Mouse (Mus musculus): ENCODE measurements around the gene Fam83c. TPM values are rescaled to one million over a fixed set of nuclear protein-coding genes. Genes with fewer than 3 reads are reported as not detected.

Fam83c gene
- 0.10 and 0.21 TPM in 2 replicates for polyA plus RNA-seq (2015; fragmentation: Nextera tagmentation; extraction: Ambion mirVana)

DNA sequence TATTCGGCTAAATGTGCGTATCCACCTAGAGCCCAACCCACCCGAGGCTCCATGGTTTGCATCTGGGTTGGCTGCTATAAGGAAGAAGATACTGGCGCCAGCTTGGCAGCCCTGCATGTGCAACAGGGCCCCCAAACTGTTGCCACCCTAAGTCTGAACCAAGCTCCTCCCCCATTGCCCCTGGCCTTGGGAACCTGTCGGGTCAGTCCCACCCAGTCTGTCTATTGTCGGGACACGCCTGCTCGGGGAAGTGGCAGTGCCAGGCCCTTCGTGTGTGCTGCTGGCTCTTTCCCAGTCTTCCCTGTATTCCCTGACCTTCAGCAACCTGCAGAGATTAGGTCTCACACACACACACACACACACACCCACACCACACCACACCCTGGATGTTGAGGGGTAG lies at the start of gene Fam83c:
Fam83c (minus strand) TSS at position 123 of the 400 bp plus-strand sequence.
- H3K36me3 ChIP-seq: no peaks in the 10 kb centered on the region
- no peak for ATAC-seq (ENCODE audit: borderline replicate concordance, extremely low read depth, low FRiP score, low TSS enrichment)
- H3K4me3 ChIP-seq: no peak within 1 kb of the TSS
- H3K4me2 ChIP-seq: no peak within 1 kb of the TSS
- H3K27ac ChIP-seq: no peak within 1 kb of the TSS
- H3K9me3 ChIP-seq: no peaks in the 10 kb centered on the region
- no peaks in the 10 kb centered on the region; the same call in 1 of the 2 replicates for H3K27me3 ChIP-seq
- no peak within 1 kb of the TSS for H3K9ac ChIP-seq
- WGBS: 54% methylated on average over 9 of the region's 9 CpGs
- no peaks in the 10 kb centered on the region for H3K4me1 ChIP-seq

DNA sequence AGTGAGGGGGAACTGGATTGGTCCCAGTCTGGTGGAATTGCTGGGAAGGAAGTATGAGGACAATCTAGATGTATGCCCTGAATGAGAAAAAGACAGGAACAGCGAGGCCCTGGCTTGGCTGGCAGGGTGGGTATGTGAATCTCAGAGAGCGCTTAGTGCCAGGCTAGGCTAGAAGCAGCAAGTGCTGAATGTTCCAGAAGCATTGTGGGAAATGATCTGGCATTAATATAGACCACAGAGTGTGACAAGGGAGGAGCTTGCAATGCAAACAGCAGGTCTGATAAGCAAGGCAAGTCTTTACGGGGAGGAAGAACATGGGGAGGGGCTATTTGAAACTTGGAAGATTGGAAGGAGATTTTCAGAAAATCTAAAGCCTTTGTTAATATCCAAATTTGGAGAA lies 47.4 kb upstream of the Fam83c start:
- H3K4me1 ChIP-seq: no peaks in the 10 kb centered on the region
- no peak overlapping the region for H3K4me3 ChIP-seq
- H3K27ac ChIP-seq: no peak overlapping the region
- H3K9me3 ChIP-seq: no peaks in the 10 kb centered on the region
- no peak overlapping the region for H3K4me2 ChIP-seq
- WGBS: 71% methylated on average over 3 of the region's 3 CpGs
- no peaks in the 10 kb centered on the region for H3K27me3 ChIP-seq
- no peak for ATAC-seq (ENCODE audit: borderline replicate concordance, extremely low read depth, low FRiP score, low TSS enrichment)
- peaks cover 26% of the 10 kb centered on the region for H3K36me3 ChIP-seq
- no peak overlapping the region for H3K9ac ChIP-seq

DNA sequence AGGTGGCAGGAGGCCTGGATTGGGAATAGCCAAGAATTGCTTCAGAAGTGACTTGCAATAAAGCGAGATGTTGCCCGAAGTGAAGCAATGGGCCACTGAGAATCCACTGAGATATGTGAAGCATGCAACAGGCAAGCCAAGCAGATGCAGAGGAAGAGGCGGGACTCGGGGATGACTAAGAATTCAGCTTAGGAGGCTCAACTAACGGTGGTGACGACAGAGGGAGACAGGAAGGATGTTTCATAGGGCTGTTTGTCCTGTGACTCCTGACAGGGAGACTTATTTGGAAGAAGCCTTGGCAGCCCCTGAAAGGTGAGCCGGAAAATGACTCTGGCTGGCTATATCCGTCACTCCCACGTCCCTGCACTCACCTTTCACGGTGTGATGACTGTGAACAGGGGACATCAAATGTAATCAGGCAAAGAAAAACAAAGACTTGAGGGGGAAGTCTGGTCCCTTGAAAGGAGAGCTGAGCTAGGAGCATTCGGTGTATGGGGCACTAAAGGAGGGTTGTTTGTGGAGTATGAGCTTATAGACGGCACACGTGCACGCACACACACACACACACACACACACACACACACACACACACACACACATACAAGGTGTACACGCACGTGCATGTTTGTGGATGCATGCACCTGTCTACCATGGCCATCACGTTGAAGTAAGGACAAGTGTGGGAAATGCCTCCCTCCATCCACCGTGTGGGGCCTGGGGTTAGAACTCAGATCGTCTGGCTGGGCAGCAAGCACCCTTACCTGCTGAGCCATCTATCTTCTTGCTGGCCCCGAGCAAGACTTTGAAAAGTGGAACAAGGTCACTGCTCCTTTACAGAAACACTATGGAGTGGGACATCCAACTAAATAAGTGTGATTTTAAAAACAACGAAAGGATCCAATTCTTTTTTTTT lies 44.6 kb upstream of the Fam83c start:
- 76% methylated on average over 21 of the region's 21 CpGs for WGBS
- Histone ChIP-seq H3K4me1 (no peaks in the 10 kb centered on the region), H3K36me3 (peaks cover 19% of the 10 kb centered on the region; the same call in 1 of the 2 replicates), H3K4me2 (no peak overlapping the region), H3K9me3 (no peaks in the 10 kb centered on the region), H3K9ac (no peak overlapping the region), H3K27me3 (no peaks in the 10 kb centered on the region), H3K4me3 (no peak overlapping the region), H3K27ac (no peak overlapping the region)
- no peak for ATAC-seq (ENCODE audit: borderline replicate concordance, extremely low read depth, low FRiP score, low TSS enrichment)

DNA sequence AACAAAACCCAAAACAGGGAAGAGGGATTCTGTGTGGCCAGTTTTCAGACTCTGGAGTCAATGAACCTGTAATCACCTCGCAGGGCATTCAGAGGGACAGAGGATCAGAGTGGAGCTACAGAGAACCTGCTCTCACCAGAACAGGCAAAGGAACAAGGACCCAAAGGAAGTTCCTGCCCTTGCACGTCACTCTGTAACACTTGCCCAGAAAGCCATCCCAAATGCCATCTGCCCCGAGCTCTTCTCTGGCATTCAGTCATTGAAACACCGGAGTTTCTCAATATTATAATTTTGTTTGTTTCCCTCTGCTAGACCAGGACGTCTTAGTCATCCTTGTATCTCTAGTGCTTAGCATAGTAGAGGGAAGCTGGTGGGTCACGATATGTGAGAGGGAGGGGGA lies 39.0 kb upstream of the Fam83c start:
- Histone ChIP-seq H3K9me3 (no peaks in the 10 kb centered on the region), H3K27ac (peak overlapping the region; percentile 57; the same call in 1 of the 2 replicates), H3K4me3 (no peak overlapping the region), H3K4me2 (peak overlapping the region; percentile 30; the same call in 1 of the 2 replicates), H3K4me1 (peaks cover 19% of the 10 kb centered on the region), H3K36me3 (peaks cover 12% of the 10 kb centered on the region; the same call in 1 of the 2 replicates), H3K9ac (no peak overlapping the region), H3K27me3 (no peaks in the 10 kb centered on the region)
- 51% methylated on average over 6 of the region's 6 CpGs for WGBS
- ATAC-seq (ENCODE audit: borderline replicate concordance, extremely low read depth, low FRiP score, low TSS enrichment): no peak

DNA sequence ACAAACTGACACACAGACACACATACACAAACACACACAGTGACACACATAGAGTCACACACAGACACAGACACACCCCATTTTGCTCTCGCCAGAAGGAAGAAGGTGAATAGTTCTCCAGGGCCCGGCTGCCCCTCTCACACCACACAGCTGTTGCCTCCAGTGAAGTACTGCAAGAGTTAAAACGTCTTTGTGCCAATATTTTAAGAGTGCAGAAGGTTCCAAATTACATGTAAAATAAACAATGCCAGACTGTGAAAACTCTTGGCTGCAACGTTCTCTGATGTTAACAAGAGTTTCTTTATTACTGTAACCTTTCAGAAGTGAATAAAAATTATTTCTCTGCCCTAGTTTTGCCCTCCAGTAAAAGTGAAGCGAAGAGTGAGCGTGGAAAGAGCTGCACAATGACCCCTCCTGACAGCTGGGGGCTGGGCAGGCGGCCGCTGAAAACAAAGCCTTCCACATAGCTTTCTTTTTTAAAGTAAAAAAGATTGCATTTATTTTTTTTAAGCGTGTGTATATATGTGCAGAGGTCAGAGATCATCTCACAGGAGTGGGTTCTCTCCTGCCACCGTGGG lies 38.4 kb upstream of the Fam83c start:
- Histone ChIP-seq H3K27me3 (no peaks in the 10 kb centered on the region), H3K27ac (peak overlapping the region; percentile 57; the same call in 1 of the 2 replicates), H3K9me3 (no peaks in the 10 kb centered on the region), H3K9ac (no peak overlapping the region), H3K4me3 (no peak overlapping the region), H3K4me2 (peak overlapping the region; percentile 30; the same call in 1 of the 2 replicates), H3K36me3 (peaks cover 12% of the 10 kb centered on the region; the same call in 1 of the 2 replicates), H3K4me1 (peaks cover 19% of the 10 kb centered on the region)
- peak; percentile 43; the same call in 1 of the 2 replicates for ATAC-seq (ENCODE audit: borderline replicate concordance, extremely low read depth, low FRiP score, low TSS enrichment)
- 19% methylated on average over 10 of the region's 10 CpGs for WGBS

DNA sequence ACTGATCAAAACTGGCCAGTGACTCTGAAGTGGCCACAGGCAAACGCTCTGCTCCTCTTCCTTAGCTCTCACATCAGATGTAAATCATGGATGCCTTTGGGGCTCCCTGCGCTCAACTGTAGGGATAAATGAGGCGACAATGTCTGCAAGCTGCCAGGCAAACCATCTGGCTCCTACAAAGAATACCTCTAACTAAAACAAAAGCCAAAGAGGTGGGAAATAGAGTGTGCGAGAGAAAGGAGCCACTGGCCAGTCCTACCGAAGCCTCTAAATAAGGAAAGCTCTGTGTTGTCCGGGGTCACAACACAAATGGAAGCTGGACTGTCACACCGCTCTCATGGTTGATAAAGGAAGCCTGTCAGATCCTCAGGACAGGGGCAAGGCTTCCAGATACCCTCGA lies 37.8 kb upstream of the Fam83c start:
- Histone ChIP-seq H3K4me1 (peaks cover 19% of the 10 kb centered on the region), H3K9ac (no peak overlapping the region), H3K4me3 (no peak overlapping the region), H3K27me3 (no peaks in the 10 kb centered on the region), H3K27ac (no peak overlapping the region), H3K4me2 (no peak overlapping the region), H3K9me3 (no peaks in the 10 kb centered on the region), H3K36me3 (peaks cover 12% of the 10 kb centered on the region; the same call in 1 of the 2 replicates)
- WGBS: 42% methylated on average over 8 of the region's 8 CpGs
- ATAC-seq (ENCODE audit: borderline replicate concordance, extremely low read depth, low FRiP score, low TSS enrichment): no peak; the same call in 1 of the 2 replicates

DNA sequence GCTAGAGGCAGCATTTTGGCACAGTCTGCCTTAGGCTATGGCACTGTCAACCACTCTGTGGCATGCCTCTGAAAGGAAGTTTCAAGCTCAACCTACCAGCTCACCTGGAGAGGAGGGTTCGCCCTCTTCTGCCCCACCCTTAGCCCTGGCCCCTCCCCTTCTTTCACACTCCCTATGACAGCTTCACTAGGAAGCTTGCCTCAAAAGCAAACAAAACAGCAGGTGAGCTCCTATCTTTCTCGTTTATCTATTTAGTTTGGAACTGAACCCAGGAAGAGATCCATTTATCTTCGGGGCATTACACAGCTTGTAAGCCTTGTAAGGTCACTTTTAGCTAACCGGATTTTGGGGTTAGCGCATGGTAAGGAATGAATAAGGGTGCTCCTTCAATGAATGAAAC lies 35.1 kb upstream of the Fam83c start:
- Histone ChIP-seq H3K4me2 (no peak overlapping the region), H3K27me3 (no peaks in the 10 kb centered on the region), H3K4me1 (peaks cover 19% of the 10 kb centered on the region), H3K9ac (no peak overlapping the region), H3K27ac (no peak overlapping the region), H3K9me3 (no peaks in the 10 kb centered on the region), H3K4me3 (no peak overlapping the region), H3K36me3 (no peaks in the 10 kb centered on the region; the same call in 1 of the 2 replicates)
- no peak for ATAC-seq (ENCODE audit: borderline replicate concordance, extremely low read depth, low FRiP score, low TSS enrichment)
- WGBS: 56% methylated on average over 5 of the region's 5 CpGs

DNA sequence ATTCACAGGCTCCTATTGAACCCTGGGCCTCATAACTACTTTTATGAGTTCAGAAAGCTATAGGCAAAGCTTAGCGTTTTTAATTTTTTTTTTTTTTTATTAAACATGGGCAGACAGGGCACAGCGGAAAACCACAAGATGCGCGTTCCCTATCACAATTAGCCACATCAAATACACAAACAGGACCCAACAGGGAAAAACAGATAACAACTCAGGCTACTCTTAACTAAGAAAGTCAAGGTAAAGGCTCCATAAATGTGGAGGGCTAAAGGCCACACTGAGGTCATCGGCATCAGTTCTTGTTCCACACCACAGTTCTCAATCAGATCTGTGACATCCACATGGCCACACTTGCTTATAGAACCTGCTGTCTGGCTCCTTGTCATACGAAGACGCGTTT lies 33.7 kb upstream of the Fam83c start:
- peaks cover 18% of the 10 kb centered on the region for H3K4me1 ChIP-seq
- H3K4me2 ChIP-seq: no peak overlapping the region
- H3K9me3 ChIP-seq: no peaks in the 10 kb centered on the region
- 95% methylated on average over 8 of the region's 8 CpGs for WGBS
- no peak overlapping the region for H3K9ac ChIP-seq
- no peak for ATAC-seq (ENCODE audit: borderline replicate concordance, extremely low read depth, low FRiP score, low TSS enrichment)
- H3K27ac ChIP-seq: no peak overlapping the region
- H3K27me3 ChIP-seq: no peaks in the 10 kb centered on the region
- H3K4me3 ChIP-seq: no peak overlapping the region
- no peaks in the 10 kb centered on the region; the same call in 1 of the 2 replicates for H3K36me3 ChIP-seq

DNA sequence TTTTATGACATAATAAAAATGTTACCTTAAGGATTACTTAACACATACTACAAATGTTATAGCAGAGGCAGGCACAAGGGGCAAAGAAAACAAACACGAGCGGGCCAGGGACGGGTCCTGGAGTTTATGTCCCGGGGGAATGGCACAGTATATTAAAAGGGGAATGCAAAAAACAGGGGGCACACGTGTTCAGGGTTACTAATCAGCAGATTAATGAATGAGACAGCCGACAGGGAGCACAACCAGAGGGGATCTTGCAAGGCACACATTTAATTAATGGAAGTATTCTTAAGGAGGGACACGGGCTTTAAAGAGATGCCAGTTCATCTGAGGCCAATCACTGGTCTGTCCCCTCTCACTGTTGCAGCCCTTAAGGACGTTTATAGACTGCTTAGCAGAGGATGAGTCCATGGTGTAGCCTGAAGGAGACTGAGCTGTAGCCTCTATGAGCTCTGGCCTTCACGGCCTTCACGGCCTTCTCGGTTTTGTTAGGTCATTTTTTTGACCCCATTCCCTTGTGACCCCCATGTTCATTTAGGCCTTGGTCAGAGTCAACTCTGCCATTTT lies 28.7 kb upstream of the Fam83c start:
- WGBS: 50% methylated on average over 11 of the region's 11 CpGs
- Histone ChIP-seq H3K9me3 (no peaks in the 10 kb centered on the region), H3K4me2 (no peak overlapping the region), H3K27ac (no peak overlapping the region), H3K4me1 (0 out of 2 replicates have a peak, but pooled peaks cover 8% of the 10 kb centered on the region), H3K36me3 (no peaks in the 10 kb centered on the region), H3K4me3 (no peak overlapping the region), H3K9ac (no peak overlapping the region), H3K27me3 (no peaks in the 10 kb centered on the region)
- no peak for ATAC-seq (ENCODE audit: borderline replicate concordance, extremely low read depth, low FRiP score, low TSS enrichment)

DNA sequence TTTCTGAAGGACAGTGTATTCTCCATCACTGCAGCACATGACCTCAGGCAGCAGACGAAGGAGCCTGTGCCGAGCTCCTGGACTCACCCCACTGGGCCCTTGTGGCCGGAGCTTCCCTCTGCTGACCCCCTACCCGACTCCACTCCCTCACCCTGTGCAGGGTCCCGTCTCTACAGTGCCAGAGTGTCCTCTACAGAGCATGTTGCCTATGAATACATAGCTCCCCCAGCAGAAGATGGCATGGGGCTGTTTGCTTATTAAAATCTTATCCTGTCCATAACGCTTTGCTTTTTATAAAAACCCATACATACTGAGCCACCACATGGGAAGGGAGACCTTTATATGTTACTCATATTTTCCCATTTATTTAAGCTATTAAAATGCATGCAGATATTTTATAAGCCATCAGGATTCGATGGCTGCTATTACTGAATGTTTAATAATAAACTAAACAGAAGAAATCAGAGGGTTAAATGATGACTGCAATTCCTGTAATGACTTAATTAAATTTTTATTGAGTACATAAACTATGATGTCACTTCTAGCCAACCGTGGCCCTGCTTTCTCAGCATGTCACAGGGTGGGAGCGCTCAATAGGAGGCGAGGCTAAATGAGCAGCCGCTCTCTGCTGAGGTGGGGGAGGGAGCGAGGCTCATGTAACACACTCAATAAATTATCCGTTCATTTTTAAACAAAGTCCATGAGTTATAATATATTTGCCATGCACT lies 28.1 kb upstream of the Fam83c start:
- Histone ChIP-seq H3K9ac (no peak overlapping the region), H3K27me3 (no peaks in the 10 kb centered on the region), H3K4me1 (0 out of 2 replicates have a peak, but pooled peaks cover 8% of the 10 kb centered on the region), H3K27ac (no peak overlapping the region), H3K4me2 (no peak overlapping the region), H3K9me3 (no peaks in the 10 kb centered on the region), H3K4me3 (no peak overlapping the region), H3K36me3 (no peaks in the 10 kb centered on the region)
- peak; percentile 62; the same call in 1 of the 2 replicates for ATAC-seq (ENCODE audit: borderline replicate concordance, extremely low read depth, low FRiP score, low TSS enrichment)
- 61% methylated on average over 13 of the region's 13 CpGs for WGBS

DNA sequence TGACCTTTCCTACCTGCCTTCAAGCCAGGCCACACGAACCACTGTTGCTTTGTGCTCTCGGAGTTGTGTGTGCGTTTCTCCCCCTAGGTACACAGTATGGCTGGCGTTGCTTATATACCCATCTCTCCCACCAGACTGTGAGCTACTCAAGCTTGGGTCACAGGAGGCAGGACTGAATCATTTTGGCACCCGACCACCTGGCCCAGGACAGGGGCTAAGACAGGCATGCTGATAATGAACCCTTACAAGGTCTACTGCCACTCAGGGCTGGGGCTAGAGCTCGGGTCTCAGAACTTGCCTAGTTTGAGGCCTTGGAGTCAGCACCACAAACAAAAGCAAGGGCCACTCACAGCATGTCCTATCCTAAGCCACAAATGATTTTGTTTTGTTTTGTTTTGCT lies 26.9 kb upstream of the Fam83c start:
- no peaks in the 10 kb centered on the region for H3K27me3 ChIP-seq
- H3K9ac ChIP-seq: no peak overlapping the region
- 86% methylated on average over 6 of the region's 6 CpGs for WGBS
- H3K4me1 ChIP-seq: 0 out of 2 replicates have a peak, but pooled peaks cover 8% of the 10 kb centered on the region
- H3K9me3 ChIP-seq: no peaks in the 10 kb centered on the region
- H3K4me2 ChIP-seq: no peak overlapping the region
- 0 out of 2 replicates have a peak, but pooled peaks cover 3% of the 10 kb centered on the region for H3K36me3 ChIP-seq
- no peak overlapping the region for H3K27ac ChIP-seq
- ATAC-seq (ENCODE audit: borderline replicate concordance, extremely low read depth, low FRiP score, low TSS enrichment): no peak
- no peak overlapping the region for H3K4me3 ChIP-seq

Data from lung, embryonic 15.5 days (tissue).